Mouse (Mus musculus): ENCODE results near the gene Serpina3b. TPM values are rescaled to one million over a fixed set of nuclear protein-coding genes. Genes with fewer than 3 reads are reported as not detected.
A peak's percentile ranks its signal among the peaks of the same experiment; 100 is the strongest.

Gene Serpina3b
- polyA plus RNA-seq, 1 experiment from 2014 or later: 0.05 TPM

GRCm38 (mm10) chr12:104178577-104178976 is 50.8 kb downstream of the Serpina3b start:
- no peak overlapping the region for H3K9ac ChIP-seq (ENCODE audit: low read length)
- DNase-seq (ENCODE audit: low spot score): no peak
- TF ChIP-seq CTCF (IDR thresholded peaks at IDR 0.05; ENCODE audit: low read depth): no peak
- no peak for TF ChIP-seq EP300 (optimal IDR thresholded peaks at IDR 0.05)
- no peak overlapping the region for H3K27ac ChIP-seq (replicated peaks)
- H3K4me2 ChIP-seq (replicated peaks; ENCODE audit: low read depth): no peak overlapping the region
- H3K36me3 ChIP-seq (ENCODE audit: control insufficient read depth, insufficient read depth, low read length): no peaks in the 10 kb centered on the region
- no peaks in the 10 kb centered on the region for H3K27me3 ChIP-seq (ENCODE audit: control insufficient read depth, insufficient read depth, low read length)
- H3K4me1 ChIP-seq (replicated peaks; ENCODE audit: control insufficient read depth, insufficient read depth): no peaks in the 10 kb centered on the region
- no peak for ATAC-seq (ENCODE audit: low FRiP score, low TSS enrichment)
- H3K9me3 ChIP-seq (ENCODE audit: control insufficient read depth, low read length): no peaks in the 10 kb centered on the region
- H3K4me3 ChIP-seq (ENCODE audit: low read depth, low read length): no peak overlapping the region

DNA sequence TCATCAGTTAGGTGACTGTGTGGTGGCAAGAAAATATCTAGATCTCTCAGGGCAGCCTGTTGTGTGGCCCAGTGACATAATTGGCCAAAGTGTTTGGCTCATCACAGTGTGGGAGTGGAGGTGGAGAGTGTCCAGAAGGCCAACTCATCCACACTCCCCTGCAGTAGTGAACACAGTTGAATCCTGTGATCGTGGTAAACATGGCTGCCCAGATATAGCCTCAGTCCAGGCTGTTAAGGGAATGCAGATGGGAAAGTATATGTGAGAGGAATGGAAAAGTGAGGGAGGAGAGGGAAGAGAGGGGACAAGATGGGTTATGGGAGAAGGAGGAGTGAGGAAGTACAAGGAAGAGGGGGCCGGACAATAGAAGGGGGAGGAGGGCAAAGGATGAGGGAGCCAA is 51.2 kb downstream of the Serpina3b start:
- H3K4me3 ChIP-seq (ENCODE audit: low read depth, low read length): no peak overlapping the region
- H3K27me3 ChIP-seq (ENCODE audit: control insufficient read depth, insufficient read depth, low read length): no peaks in the 10 kb centered on the region
- no peaks in the 10 kb centered on the region for H3K9me3 ChIP-seq (ENCODE audit: control insufficient read depth, low read length)
- H3K27ac ChIP-seq (replicated peaks): no peak overlapping the region
- no peak overlapping the region for H3K9ac ChIP-seq (ENCODE audit: low read length)
- ATAC-seq (ENCODE audit: low FRiP score, low TSS enrichment) (no peak), DNase-seq (ENCODE audit: low spot score) (no peak)
- H3K4me1 ChIP-seq (replicated peaks; ENCODE audit: control insufficient read depth, insufficient read depth): no peaks in the 10 kb centered on the region
- no peak overlapping the region for H3K4me2 ChIP-seq (replicated peaks; ENCODE audit: low read depth)
- 83% methylated on average over 2 of the region's 2 CpGs for WGBS
- no peak for TF ChIP-seq EP300 (optimal IDR thresholded peaks at IDR 0.05)
- TF ChIP-seq CTCF (IDR thresholded peaks at IDR 0.05; ENCODE audit: low read depth): no peak
- no peaks in the 10 kb centered on the region for H3K36me3 ChIP-seq (ENCODE audit: control insufficient read depth, insufficient read depth, low read length)

DNA sequence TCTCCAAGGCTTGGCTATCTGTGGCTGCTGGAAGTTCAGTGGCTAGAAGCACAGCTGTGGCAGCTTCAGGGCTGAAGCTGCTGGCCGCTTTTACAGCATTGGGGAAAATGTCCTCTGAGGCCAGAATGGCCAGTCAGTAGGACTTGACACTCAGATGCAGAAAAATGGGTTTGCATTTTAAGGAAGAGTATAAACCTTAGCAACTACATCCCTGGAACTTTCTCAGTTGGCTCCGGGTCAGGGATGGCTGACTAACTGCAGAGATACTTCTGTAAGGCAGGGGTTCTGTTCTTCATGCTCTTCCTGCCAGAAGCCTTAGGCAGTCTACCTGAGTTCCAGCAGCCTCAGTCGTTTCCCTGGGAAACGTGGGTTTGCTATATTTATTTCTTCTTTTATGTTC is 57.2 kb downstream of the Serpina3b start:
- Histone ChIP-seq H3K27ac (replicated peaks) (no peak overlapping the region), H3K9me3 (ENCODE audit: control insufficient read depth, low read length) (no peaks in the 10 kb centered on the region), H3K36me3 (ENCODE audit: control insufficient read depth, insufficient read depth, low read length) (no peaks in the 10 kb centered on the region), H3K9ac (ENCODE audit: low read length) (no peak overlapping the region), H3K27me3 (ENCODE audit: control insufficient read depth, insufficient read depth, low read length) (no peaks in the 10 kb centered on the region), H3K4me2 (replicated peaks; ENCODE audit: low read depth) (no peak overlapping the region), H3K4me1 (replicated peaks; ENCODE audit: control insufficient read depth, insufficient read depth) (no peaks in the 10 kb centered on the region), H3K4me3 (ENCODE audit: low read depth, low read length) (no peak overlapping the region)
- DNase-seq (ENCODE audit: low spot score) (no peak), ATAC-seq (ENCODE audit: low FRiP score, low TSS enrichment) (no peak)
- TF ChIP-seq CTCF (IDR thresholded peaks at IDR 0.05; ENCODE audit: low read depth) (no peak), EP300 (optimal IDR thresholded peaks at IDR 0.05) (no peak)
- 69% methylated on average over 4 of the region's 4 CpGs for WGBS

DNA sequence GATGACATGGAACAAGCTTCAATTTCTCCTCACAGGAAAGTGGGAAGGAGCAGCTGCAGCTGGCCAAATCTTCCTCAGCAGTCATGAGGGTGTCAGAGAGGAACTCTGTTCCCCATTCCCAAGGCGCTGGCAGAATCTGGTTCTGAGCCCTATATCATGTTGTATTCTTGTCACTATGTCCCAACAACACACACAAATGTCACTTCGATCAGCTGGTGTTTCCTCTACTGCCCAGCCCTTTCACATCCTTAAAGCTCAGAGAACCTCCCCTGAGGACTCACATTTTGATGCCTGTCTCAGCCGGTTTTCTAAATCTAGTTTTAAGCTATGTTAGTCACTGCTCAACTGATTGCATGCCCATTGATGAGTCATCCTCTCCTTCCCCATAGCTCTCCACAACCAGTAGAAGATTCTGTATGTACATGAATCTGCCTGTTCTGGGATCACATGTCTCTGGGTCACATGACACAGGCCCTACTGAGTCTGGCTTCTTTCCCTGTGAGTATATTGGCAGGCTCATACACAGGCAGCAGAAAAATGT is 58.3 kb downstream of the Serpina3b start:
- no peak for DNase-seq (ENCODE audit: low spot score)
- Histone ChIP-seq H3K36me3 (ENCODE audit: control insufficient read depth, insufficient read depth, low read length) (no peaks in the 10 kb centered on the region), H3K4me1 (replicated peaks; ENCODE audit: control insufficient read depth, insufficient read depth) (no peaks in the 10 kb centered on the region), H3K4me2 (replicated peaks; ENCODE audit: low read depth) (no peak overlapping the region), H3K9me3 (ENCODE audit: control insufficient read depth, low read length) (no peaks in the 10 kb centered on the region), H3K9ac (ENCODE audit: low read length) (no peak overlapping the region), H3K27me3 (ENCODE audit: control insufficient read depth, insufficient read depth, low read length) (no peaks in the 10 kb centered on the region), H3K27ac (replicated peaks) (no peak overlapping the region), H3K4me3 (ENCODE audit: low read depth, low read length) (no peak overlapping the region)
- WGBS: 70% methylated on average over 3 of the region's 3 CpGs
- peak; percentile 73 for ATAC-seq (ENCODE audit: low FRiP score, low TSS enrichment)
- TF ChIP-seq CTCF (IDR thresholded peaks at IDR 0.05; ENCODE audit: low read depth) (no peak), EP300 (optimal IDR thresholded peaks at IDR 0.05) (no peak)

Other genes with a start within 250 kb of the Serpina3b start
- 1.6 and 2.6 TPM in 2 replicates for gene Serpina1c, start 223.1 kb upstream of the Serpina3b start, polyA plus RNA-seq (2015; fragmentation: Nextera tagmentation; extraction: Ambion mirVana)
- gene Serpina1e, start 169.0 kb upstream of the Serpina3b start, polyA plus RNA-seq (2015; fragmentation: Nextera tagmentation; extraction: Ambion mirVana): 5.0 and 5.7 TPM in 2 replicates
- gene Serpina11, start 138.0 kb upstream of the Serpina3b start, polyA plus RNA-seq (2015; fragmentation: Nextera tagmentation; extraction: Ambion mirVana): 0.32 and 0.67 TPM in 2 replicates
- gene Serpina9, start 114.2 kb upstream of the Serpina3b start, polyA plus RNA-seq (2015; fragmentation: Nextera tagmentation; extraction: Ambion mirVana): 14.9 and 15.4 TPM in 2 replicates
- 2.5 TPM in 2 replicates for gene Serpina12, start 83.6 kb upstream of the Serpina3b start, polyA plus RNA-seq (2015; fragmentation: Nextera tagmentation; extraction: Ambion mirVana)
- 0.07 and 0.10 TPM in 2 replicates for gene Serpina5, start 26.9 kb upstream of the Serpina3b start, polyA plus RNA-seq (2015; fragmentation: Nextera tagmentation; extraction: Ambion mirVana)
- not detected in 2 replicates for gene Serpina3a, start 15.3 kb upstream of the Serpina3b start, polyA plus RNA-seq (2015; fragmentation: Nextera tagmentation; extraction: Ambion mirVana)
- gene Serpina3c, start 25.9 kb downstream of the Serpina3b start, polyA plus RNA-seq (2015; fragmentation: Nextera tagmentation; extraction: Ambion mirVana): 0.04 TPM in 1 of 2 replicates, not detected in the other
- 0.10 and 0.17 TPM in 2 replicates for gene Serpina3f, start 86.5 kb downstream of the Serpina3b start, polyA plus RNA-seq (2015; fragmentation: Nextera tagmentation; extraction: Ambion mirVana)
- gene Serpina3g, start 108.2 kb downstream of the Serpina3b start, polyA plus RNA-seq (2015; fragmentation: Nextera tagmentation; extraction: Ambion mirVana): 2.4 and 5.8 TPM in 2 replicates
- 0.62 and 0.99 TPM in 2 replicates for gene Serpina3i, start 135.1 kb downstream of the Serpina3b start, polyA plus RNA-seq (2015; fragmentation: Nextera tagmentation; extraction: Ambion mirVana)
- gene Serpina3j, start 186.6 kb downstream of the Serpina3b start, polyA plus RNA-seq (2015; fragmentation: Nextera tagmentation; extraction: Ambion mirVana): 0.13 and 0.15 TPM in 2 replicates
- 0.15 and 0.24 TPM in 2 replicates for gene Serpina3k, start 210.5 kb downstream of the Serpina3b start, polyA plus RNA-seq (2015; fragmentation: Nextera tagmentation; extraction: Ambion mirVana)
- gene Serpina3m, start 210.5 kb downstream of the Serpina3b start, polyA plus RNA-seq (2015; fragmentation: Nextera tagmentation; extraction: Ambion mirVana): 0.30 TPM in 1 of 2 replicates, not detected in the other